In genomic region chr1:187003441-187003861, GRCm38 (mm10) we compare ENCODE assay signal across 16 mouse cellular contexts. TPM values are rescaled to one million over a fixed set of nuclear protein-coding genes. Genes with fewer than 3 reads are reported as not detected.
DNase-seq lines count a peak whose midpoint lies in the region; ATAC-seq and TF ChIP-seq lines count a peak whose summit lies in the region.
"Had no signal": no experiment of that assay in that cellular context is flagged by ENCODE, and none has a peak within 500 bp of the region (broad histone marks: within the 10 kb centered on the region; RNA-seq: fewer than 3 reads in every experiment).

No protein-coding gene starts in this region.

- peak overlapping the region; percentile 40; the same call in 1 of the 2 replicates for H3K27ac ChIP-seq in hindbrain, embryonic 10.5 days
- no peak overlapping the region for H3K27ac ChIP-seq in hindbrain, embryonic 13.5 days
- H3K27ac ChIP-seq in cerebellum, adult 2 months (ENCODE audit: insufficient read depth, low read length): no peak overlapping the region
- no peak overlapping the region for H3K27ac ChIP-seq in forebrain, embryonic 16.5 days (ENCODE audit: low read length)
- H3K27ac ChIP-seq in limb, embryonic 10.5 days: no peak overlapping the region
- H3K27ac ChIP-seq: limb, embryonic 15.5 days; macrophage had no signal

- peaks cover 9% of the 10 kb centered on the region for H3K4me1 ChIP-seq in hindbrain, embryonic 10.5 days (replicated peaks)
- peaks cover 5% of the 10 kb centered on the region for H3K4me1 ChIP-seq in hindbrain, embryonic 13.5 days (replicated peaks)
- H3K4me1 ChIP-seq in cerebellum, adult 2 months (ENCODE audit: control insufficient read depth, insufficient read depth, low read length): no peaks in the 10 kb centered on the region
- peaks cover 3% of the 10 kb centered on the region; the same call in 1 of the 2 replicates for H3K4me1 ChIP-seq in forebrain, embryonic 16.5 days (replicated peaks; ENCODE audit: control insufficient read depth, insufficient read depth, low read length)
- H3K4me1 ChIP-seq in limb, embryonic 10.5 days: no peaks in the 10 kb centered on the region
- H3K4me1 ChIP-seq: limb, embryonic 15.5 days had no signal

- DNase-seq in hindbrain, embryonic 10.5 days (ENCODE audit: low spot score): no peak
- peak; percentile 88 for DNase-seq in A20 (ENCODE audit: low read depth, low spot score)
- DNase-seq in cerebellum, adult 2 months: peak; percentile 17 to 44
- no peak for DNase-seq in limb, embryonic 10.5 days (ENCODE audit: low spot score)
- DNase-seq: kidney, adult 9 months; lung, adult 18-20 months; right cerebral cortex, adult 18-20 months had no signal

- no peak overlapping the region for H3K4me3 ChIP-seq in hindbrain, embryonic 10.5 days
- H3K4me3 ChIP-seq in hindbrain, embryonic 13.5 days: no peak overlapping the region
- H3K4me3 ChIP-seq in cerebellum, adult 2 months (replicated peaks; ENCODE audit: insufficient read depth, low read depth, low read length): no peak overlapping the region
- no peak overlapping the region for H3K4me3 ChIP-seq in forebrain, embryonic 16.5 days (replicated peaks; ENCODE audit: low read length)
- no peak overlapping the region for H3K4me3 ChIP-seq in limb, embryonic 10.5 days
- H3K4me3 ChIP-seq: limb, embryonic 15.5 days had no signal

- TF ChIP-seq CTCF in cerebellum, adult 2 months (IDR thresholded peaks at IDR 0.05; ENCODE audit: borderline replicate concordance, insufficient read depth, low read depth, low read length): no peak

- H3K27me3 ChIP-seq in hindbrain, embryonic 10.5 days (ENCODE audit: insufficient read depth, poor library complexity, severe bottlenecking): no peaks in the 10 kb centered on the region
- 0 out of 2 replicates have a peak, but pooled peaks cover 3% of the 10 kb centered on the region for H3K27me3 ChIP-seq in hindbrain, embryonic 13.5 days
- H3K27me3 ChIP-seq in cerebellum, adult 2 months (ENCODE audit: control insufficient read depth, insufficient read depth, low read length): no peaks in the 10 kb centered on the region
- H3K27me3 ChIP-seq in forebrain, embryonic 16.5 days (replicated peaks; ENCODE audit: control insufficient read depth, insufficient read depth, low read length): no peaks in the 10 kb centered on the region
- H3K27me3 ChIP-seq in limb, embryonic 10.5 days (ENCODE audit: low read depth, poor library complexity, severe bottlenecking): no peaks in the 10 kb centered on the region
- H3K27me3 ChIP-seq: limb, embryonic 15.5 days had no signal

- H3K9me3 ChIP-seq in hindbrain, embryonic 10.5 days: no peaks in the 10 kb centered on the region
- H3K9me3 ChIP-seq in hindbrain, embryonic 13.5 days: no peaks in the 10 kb centered on the region
- H3K9me3 ChIP-seq in forebrain, embryonic 16.5 days (ENCODE audit: control insufficient read depth, low read length): no peaks in the 10 kb centered on the region
- no peaks in the 10 kb centered on the region for H3K9me3 ChIP-seq in limb, embryonic 10.5 days (replicated peaks)
- H3K9me3 ChIP-seq: limb, embryonic 15.5 days had no signal

- no peak for ATAC-seq in hindbrain, embryonic 13.5 days (ENCODE audit: low FRiP score)
- ATAC-seq in forebrain, embryonic 16.5 days: peak; percentile 83
- ATAC-seq in granulocyte monocyte progenitor cell, adult 5-6 weeks (replicated peaks; ENCODE audit: poor library complexity, severe bottlenecking): no peak
- ATAC-seq: CD4-positive, CD25-positive, alpha-beta regulatory T cell, adult 4 months had no signal

- no peaks in the 10 kb centered on the region for H3K36me3 ChIP-seq in hindbrain, embryonic 10.5 days
- H3K36me3 ChIP-seq in hindbrain, embryonic 13.5 days: no peaks in the 10 kb centered on the region
- no peaks in the 10 kb centered on the region for H3K36me3 ChIP-seq in forebrain, embryonic 16.5 days (ENCODE audit: control insufficient read depth, insufficient read depth)
- no peaks in the 10 kb centered on the region for H3K36me3 ChIP-seq in limb, embryonic 10.5 days
- H3K36me3 ChIP-seq: limb, embryonic 15.5 days had no signal

- 59% methylated on average over 7 of the region's 7 CpGs for WGBS in hindbrain, embryonic 10.5 days
- 38% methylated on average over 7 of the region's 7 CpGs for whole genome bisulfite sequencing in hindbrain, embryonic 13.5 days
- 19% methylated on average over 7 of the region's 7 CpGs for WGBS in cerebellum, adult 2 months
- WGBS in forebrain, embryonic 16.5 days: 35% methylated on average over 7 of the region's 7 CpGs
- 56% methylated on average over 7 of the region's 7 CpGs for WGBS in limb, embryonic 10.5 days

- H3K4me2 ChIP-seq in hindbrain, embryonic 13.5 days: no peak overlapping the region
- H3K4me2 ChIP-seq in forebrain, embryonic 16.5 days (ENCODE audit: low read length): no peak overlapping the region
- H3K4me2 ChIP-seq: limb, embryonic 15.5 days had no signal

- TF ChIP-seq POLR2A in cerebellum, adult 2 months (IDR thresholded peaks at IDR 0.05; ENCODE audit: borderline replicate concordance, insufficient read depth, low read length): no peak

- H3K9ac ChIP-seq in hindbrain, embryonic 13.5 days: no peak overlapping the region
- H3K9ac ChIP-seq in forebrain, embryonic 16.5 days (replicated peaks; ENCODE audit: low read depth, low read length): no peak overlapping the region
- H3K9ac ChIP-seq: limb, embryonic 15.5 days had no signal

RNA-seq across cellular contexts. Expression of gene D1Pas1, which starts 36.2 kb away (rescaled TPM):
- 0.20 and 0.25 TPM in 2 replicates for polyA plus RNA-seq in hindbrain, embryonic 10.5 days (2016; fragmentation: Nextera tagmentation; extraction: Ambion mirVana)
- polyA plus RNA-seq in hindbrain, embryonic 13.5 days (2015; fragmentation: Nextera tagmentation; extraction: Ambion mirVana): 0.21 and 0.23 TPM in 2 replicates
- 0.08 TPM in 1 of 2 replicates, not detected in the other for polyA plus RNA-seq in cerebellum, adult 2 months (2012; rRNA removed)
- not detected in 2 replicates for polyA plus RNA-seq in forebrain, embryonic 16.5 days (2015; fragmentation: Nextera tagmentation; extraction: Ambion mirVana)
- total RNA-seq in granulocyte monocyte progenitor cell, adult 5-6 weeks (2014; fragmentation: Nextera tagmentation): not detected in 2 replicates
- not detected in 2 replicates for total RNA-seq in granulocyte monocyte progenitor cell, adult 5-6 weeks (2017)
- 0.09 and 0.16 TPM in 2 replicates for polyA plus RNA-seq in limb, embryonic 10.5 days (2016; fragmentation: Nextera tagmentation; extraction: Ambion mirVana)
- total RNA-seq: gastrocnemius, postnatal 4 days; layer of hippocampus, adult 18-20 months had no signal
- polyA plus RNA-seq: CD4-positive, CD25-positive, alpha-beta regulatory T cell, adult 4 months; cortical plate, adult 2 months; macrophage had no signal

Comparison
In these comparisons a context has a peak if more than half of its experiments do, and no peak if none do; other contexts are left out.
1. DNase-seq: peak in A20 (single experiment) and cerebellum, adult 2 months (2 of 2); none in hindbrain, embryonic 10.5 days (single experiment) and limb, embryonic 10.5 days (single experiment).